Mouse (Mus musculus) ES-E14 (cell line): ENCODE measurements around the gene Syt3. TPM values are rescaled to one million over a fixed set of nuclear protein-coding genes. Genes with fewer than 3 reads are reported as not detected.

Source experiments
- DNase-seq: peaks from one replicate; pipeline ENCODE4 v3.0.0-alpha.2; 2013; ENCODE audit warnings: low read depth, low spot score
- H3K27ac ChIP-seq: 2 replicates; pipeline ENCODE4 v1.5.1; 2012; ENCODE audit warnings: low read depth, mild to moderate bottlenecking, low read length, moderate library complexity, mixed read lengths; ENCODE audit not compliant: poor library complexity, insufficient read depth, severe bottlenecking
- H3K36me3 ChIP-seq: 2 replicates; pipeline ENCODE4 v1.6.1; 2012; ENCODE audit warnings: mild to moderate bottlenecking, low read length, moderate library complexity, mixed read lengths; ENCODE audit not compliant: control insufficient read depth, poor library complexity, insufficient read depth, severe bottlenecking
- H3K4me1 ChIP-seq, 2 experiments: fragments of 150-350 bp in 1 of 2; sonication (generic) in 1 of 2; 2 replicates each; pipeline ENCODE4 v1.6.1; 2012; ENCODE audit warnings: low read length in 2 of 2, mild to moderate bottlenecking in 1 of 2, mixed read lengths in 1 of 2; ENCODE audit not compliant: control insufficient read depth in 2 of 2, insufficient read depth in 2 of 2, poor library complexity in 1 of 2
- H3K4me3 ChIP-seq, 2 experiments: fragments of 150-350 bp in 1 of 2; sonication (generic) in 1 of 2; 2 replicates each; pipeline ENCODE4 v1.5.1; 2012; ENCODE audit warnings: low read length in 2 of 2, low read depth in 1 of 2, mild to moderate bottlenecking in 1 of 2, mixed read lengths in 1 of 2; ENCODE audit not compliant: insufficient read depth in 1 of 2, poor library complexity in 1 of 2, severe bottlenecking in 1 of 2
- H3K9ac ChIP-seq: 2 replicates; pipeline ENCODE4 v1.6.1; 2012; ENCODE audit warnings: low read depth, mild to moderate bottlenecking, low read length, mixed read lengths; ENCODE audit not compliant: poor library complexity, insufficient read depth, severe bottlenecking
- H3K9me3 ChIP-seq: fragments of 150-350 bp; sonication (generic); 2 replicates; pipeline ENCODE4 v1.6.1; 2012; ENCODE audit warnings: low read depth, mild to moderate bottlenecking, low read length; ENCODE audit not compliant: control insufficient read depth, insufficient read depth
- CHD2 ChIP-seq: IDR thresholded peaks from 2 replicates; pipeline ENCODE4 v1.6.1; 2014; ENCODE audit warnings: mild to moderate bottlenecking, low read depth, low read length, inconsistent platforms
- HCFC1 ChIP-seq: IDR thresholded peaks from 2 replicates; pipeline ENCODE4 v1.6.1; 2012; ENCODE audit warnings: low read length, inconsistent platforms, borderline replicate concordance; ENCODE audit not compliant: insufficient read depth
- MAFK ChIP-seq: IDR thresholded peaks from 2 replicates; pipeline ENCODE4 v1.6.1; 2014; ENCODE audit warnings: mild to moderate bottlenecking, low read depth, low read length, inconsistent platforms; ENCODE audit not compliant: insufficient read depth
- ZC3H11A ChIP-seq: IDR thresholded peaks from 2 replicates; pipeline ENCODE4 v1.6.1; 2012; ENCODE audit warnings: low read depth, mild to moderate bottlenecking, inconsistent platforms, low read length, borderline replicate concordance
- ZNF384 ChIP-seq: IDR thresholded peaks from 2 replicates; pipeline ENCODE4 v1.6.1; 2012; ENCODE audit warnings: low read depth, low read length, inconsistent platforms
- in situ Hi-C, 2 experiments: fragments of 600-800 bp; cut with MboI; formaldehyde crosslinking; loops; one replicate each; pipeline ENCODE4 v1.15.1; 2025; ENCODE audit warnings: low sequenced_read_pairs in 2 of 2, inconsistent platforms in 1 of 2; ENCODE audit not compliant: unreplicated experiment in 2 of 2
- total RNA-seq: library from RNA; depleted of rRNA; stranded (reverse); fragments of 300-350 nt; gene quantifications from 2 replicates; pipeline ENCODE4 v1.2.3, GENCODE M21; 2012

The Syt3 gene
- total RNA-seq, 1 experiment: 5.8 TPM

GRCm38 (mm10) chr7:44433371-44433770, 49.5 kb downstream of the Syt3 start:
- H3K4me3 ChIP-seq: no peak overlapping the region
- no peaks in the 10 kb centered on the region for H3K9me3 ChIP-seq
- peak; percentile 100 for DNase-seq
- in situ Hi-C loops: loop anchor here in 1 of 2 experiments (25.0 kb wide), 1 partner anchor 171 kb away; the partner anchor contains the start of genes Acp4 and Gm15517
- no peak overlapping the region for H3K9ac ChIP-seq
- no peaks in the 10 kb centered on the region for H3K36me3 ChIP-seq
- H3K27ac ChIP-seq: no peak overlapping the region
- peak; percentile 97 for TF ChIP-seq MAFK
- TF ChIP-seq HCFC1: no peak
- peaks cover 4 to 8% of the 10 kb centered on the region in 2 experiments; a peak in 2 of 4 replicates for H3K4me1 ChIP-seq

- Histone ChIP-seq H3K27ac (no peak overlapping the region), H3K9ac (no peak overlapping the region), H3K36me3 (no peaks in the 10 kb centered on the region), H3K4me1 (peaks cover 4 to 8% of the 10 kb centered on the region in 2 experiments; a peak in 2 of 4 replicates), H3K9me3 (no peaks in the 10 kb centered on the region), H3K4me3 (no peak overlapping the region)
- TF ChIP-seq HCFC1: no peak
- no peak for TF ChIP-seq CHD2
- TF ChIP-seq MAFK: no peak
- TF ChIP-seq ZC3H11A: no peak
- no peak for TF ChIP-seq ZNF384
- DNase-seq: no peak
- in situ Hi-C loops: loop anchor here in 1 of 2 experiments (25.0 kb wide), 1 partner anchor 172 kb away; the partner anchor contains the start of genes Acp4 and Gm15517
Observed at GRCm38 (mm10) chr7:44434089-44434488, 50.2 kb downstream of the Syt3 start.

GRCm38 (mm10) chr7:44435796-44436195, 51.9 kb downstream of the Syt3 start:
- H3K4me3 ChIP-seq: no peak overlapping the region
- H3K36me3 ChIP-seq: no peaks in the 10 kb centered on the region
- TF ChIP-seq ZNF384 (no peak), MAFK (no peak), HCFC1 (no peak), CHD2 (no peak), ZC3H11A (no peak)
- H3K9me3 ChIP-seq: no peaks in the 10 kb centered on the region
- in situ Hi-C loops: loop anchor here in 1 of 2 experiments (25.0 kb wide), 1 partner anchor 173 kb away; the partner anchor contains the start of genes Acp4 and Gm15517
- H3K9ac ChIP-seq: no peak overlapping the region
- no peak overlapping the region for H3K27ac ChIP-seq
- peaks cover 3 to 4% of the 10 kb centered on the region in 2 experiments; a peak in 1 of 4 replicates for H3K4me1 ChIP-seq
- DNase-seq: no peak

DNA sequence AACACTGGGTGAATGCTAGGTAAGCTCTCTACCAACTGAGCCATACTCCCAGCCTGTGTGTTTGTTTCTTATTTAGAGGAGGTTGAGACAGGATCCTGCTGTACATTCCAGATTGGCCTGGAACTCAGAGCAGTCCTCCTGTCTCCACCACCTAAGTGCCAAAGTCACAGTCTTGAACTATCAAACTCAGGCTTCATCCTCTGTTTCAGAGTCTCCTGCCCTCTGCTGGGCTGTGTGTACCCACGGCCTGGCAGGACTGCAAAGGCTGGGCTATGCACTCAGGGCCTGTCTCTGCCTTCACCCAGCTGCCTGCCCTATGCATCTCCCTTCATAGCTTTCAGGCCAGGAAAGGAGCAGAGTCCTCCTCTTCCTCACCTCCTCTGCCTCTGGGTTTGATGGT, 52.4 kb downstream of the Syt3 start:
- in situ Hi-C loops: loop anchor here in 1 of 2 experiments (25.0 kb wide), 1 partner anchor 174 kb away; the partner anchor contains the start of genes Acp4 and Gm15517

GRCm38 (mm10) chr7:44437188-44437587, 53.3 kb downstream of the Syt3 start:
- TF ChIP-seq ZNF384 (no peak), MAFK (no peak), CHD2 (no peak), HCFC1 (no peak), ZC3H11A (no peak)
- Histone ChIP-seq H3K27ac (no peak overlapping the region), H3K9me3 (no peaks in the 10 kb centered on the region), H3K4me3 (no peak overlapping the region), H3K4me1 (peaks cover 4 to 5% of the 10 kb centered on the region in 2 experiments; a peak in 2 of 4 replicates), H3K9ac (no peak overlapping the region), H3K36me3 (no peaks in the 10 kb centered on the region)
- no peak for DNase-seq
- in situ Hi-C loops: loop anchor here in 1 of 2 experiments (25.0 kb wide), 1 partner anchor 175 kb away; the partner anchor contains the start of genes Acp4 and Gm15517

More for the DNA sequence above, 52.4 kb downstream of the Syt3 start:
- Histone ChIP-seq H3K27ac (no peak overlapping the region), H3K9ac (no peak overlapping the region), H3K9me3 (no peaks in the 10 kb centered on the region), H3K36me3 (no peaks in the 10 kb centered on the region), H3K4me1 (peaks cover 3 to 4% of the 10 kb centered on the region in 2 experiments; a peak in 1 of 4 replicates), H3K4me3 (no peak overlapping the region)
- no peak for TF ChIP-seq ZNF384
- TF ChIP-seq CHD2: no peak
- no peak for TF ChIP-seq ZC3H11A
- no peak for TF ChIP-seq MAFK
- TF ChIP-seq HCFC1: no peak
- DNase-seq: no peak
